Mouse (Mus musculus) brain, adult 2 months (tissue): Measurements from ENCODE around the gene Gpr50.

Source experiments
- DNase-seq: peaks from one replicate; pipeline ENCODE4 v3.0.0; 2011; ENCODE audit warnings: low read depth, low spot score

The Gpr50 gene

GRCm38 (mm10) chrX:71663374-71663773, at the start of gene Gpr50:
Gene Gpr50, plus strand, starts transcription at chrX:71663667.
- DNase-seq: no peak

GRCm38 (mm10) chrX:71622286-71622685, 41.2 kb upstream of the Gpr50 start:
- peak; percentile 59 for DNase-seq

GRCm38 (mm10) chrX:71623843-71624242, 39.6 kb upstream of the Gpr50 start:
- DNase-seq: peak; percentile 15

GRCm38 (mm10) chrX:71628306-71628705, 35.2 kb upstream of the Gpr50 start:
- peak; percentile 59 for DNase-seq

- no peak for DNase-seq
These were observed 32.8 kb upstream of the Gpr50 start for GRCm38 (mm10) chrX:71630709-71631108.

GRCm38 (mm10) chrX:71631130-71631529, 32.3 kb upstream of the Gpr50 start:
- no peak for DNase-seq

- peak; percentile 59 for DNase-seq
These were observed 15.5 kb upstream of the Gpr50 start for GRCm38 (mm10) chrX:71647958-71648357.

GRCm38 (mm10) chrX:71648434-71648833, 15.0 kb upstream of the Gpr50 start:
- no peak for DNase-seq

- peak; percentile 79 for DNase-seq
These were observed 14.5 kb upstream of the Gpr50 start for GRCm38 (mm10) chrX:71648848-71649454.

- no peak for DNase-seq
These were observed 13.5 kb upstream of the Gpr50 start for GRCm38 (mm10) chrX:71649993-71650392.

- DNase-seq: no peak
These were observed 1.7 kb upstream of the Gpr50 start for GRCm38 (mm10) chrX:71661794-71662193.

GRCm38 (mm10) chrX:71663871-71664687, 612 bp downstream of the Gpr50 start:
- no peak for DNase-seq

GRCm38 (mm10) chrX:71664688-71665026, 1.2 kb downstream of the Gpr50 start:
- DNase-seq: no peak

- DNase-seq: no peak
These were observed 6.8 kb downstream of the Gpr50 start for GRCm38 (mm10) chrX:71670254-71670653.

- DNase-seq: peak; percentile 1
These were observed 37.5 kb downstream of the Gpr50 start for GRCm38 (mm10) chrX:71700817-71701469.
